Mouse (Mus musculus): ENCODE measurements at regions not wholly inside any gene's neighbourhood (a gene's known extent, or its start where the extent isn't known, plus 50 kb on each side); places are given as distances from the start of the nearest gene placed in this dataset.

- H3K9me3 ChIP-seq = no peaks in the 10 kb centered on the region
- H3K27ac ChIP-seq (replicated peaks) = no peak overlapping the region
- H3K4me2 ChIP-seq (replicated peaks) = no peak overlapping the region
- H3K27me3 ChIP-seq = peaks cover 3% of the 10 kb centered on the region; the same call in 1 of the 2 replicates
- ATAC-seq (ENCODE audit: low FRiP score, low read depth) = no peak
- no peaks in the 10 kb centered on the region for H3K4me1 ChIP-seq
- no peak overlapping the region for H3K4me3 ChIP-seq
- no peak overlapping the region for H3K9ac ChIP-seq (replicated peaks)
- H3K36me3 ChIP-seq = no peaks in the 10 kb centered on the region
Measured at GRCm38 (mm10) chr14:36691958-36692357, 276.6 kb downstream of the Ccser2 start.

GRCm38 (mm10) chr14:36691018-36691417 is 277.6 kb downstream of the Ccser2 start:
- no peak overlapping the region for H3K4me2 ChIP-seq (replicated peaks)
- H3K27me3 ChIP-seq = peaks cover 3% of the 10 kb centered on the region; the same call in 1 of the 2 replicates
- no peak overlapping the region for H3K4me3 ChIP-seq
- no peaks in the 10 kb centered on the region for H3K36me3 ChIP-seq
- no peak overlapping the region for H3K9ac ChIP-seq (replicated peaks)
- H3K9me3 ChIP-seq = no peaks in the 10 kb centered on the region
- whole genome bisulfite sequencing = 90% methylated on average over 2 of the region's 2 CpGs
- no peak for ATAC-seq (ENCODE audit: low FRiP score, low read depth)
- no peak overlapping the region for H3K27ac ChIP-seq (replicated peaks)
- no peaks in the 10 kb centered on the region for H3K4me1 ChIP-seq

- no peaks in the 10 kb centered on the region for H3K27me3 ChIP-seq
- no peaks in the 10 kb centered on the region for H3K4me1 ChIP-seq
- no peak for ATAC-seq (ENCODE audit: low FRiP score, low read depth)
- no peaks in the 10 kb centered on the region for H3K36me3 ChIP-seq
- H3K27ac ChIP-seq (replicated peaks) = no peak overlapping the region
- no peak overlapping the region for H3K4me3 ChIP-seq
- H3K9ac ChIP-seq (replicated peaks) = no peak overlapping the region
- H3K9me3 ChIP-seq = no peaks in the 10 kb centered on the region
- no peak overlapping the region for H3K4me2 ChIP-seq (replicated peaks)
- WGBS = 67% methylated on average over 1 of the region's 1 CpGs
Measured at GRCm38 (mm10) chr14:36658678-36659263, 309.8 kb downstream of the Ccser2 start.

- peaks cover 4% of the 10 kb centered on the region for H3K4me1 ChIP-seq
- ATAC-seq (ENCODE audit: low FRiP score, low read depth) = no peak
- no peak overlapping the region for H3K4me2 ChIP-seq (replicated peaks)
- no peak overlapping the region for H3K4me3 ChIP-seq
- no peak overlapping the region for H3K9ac ChIP-seq (replicated peaks)
- H3K9me3 ChIP-seq = no peaks in the 10 kb centered on the region
- H3K27me3 ChIP-seq = no peaks in the 10 kb centered on the region
- 88% methylated on average over 3 of the region's 3 CpGs for WGBS
- no peak overlapping the region for H3K27ac ChIP-seq (replicated peaks)
- H3K36me3 ChIP-seq = no peaks in the 10 kb centered on the region
Measured at GRCm38 (mm10) chr14:36658193-36658592, 310.4 kb downstream of the Ccser2 start.

GRCm38 (mm10) chr14:36652982-36653557 is 315.5 kb downstream of the Ccser2 start:
- H3K4me1 ChIP-seq = peaks cover 10% of the 10 kb centered on the region
- ATAC-seq (ENCODE audit: low FRiP score, low read depth) = peak; percentile 96
- WGBS = 5% methylated on average over 6 of the region's 6 CpGs
- H3K4me3 ChIP-seq = no peak overlapping the region
- H3K9me3 ChIP-seq = no peaks in the 10 kb centered on the region
- H3K9ac ChIP-seq (replicated peaks) = no peak overlapping the region
- peaks cover 26% of the 10 kb centered on the region; the same call in 1 of the 2 replicates for H3K27me3 ChIP-seq
- H3K4me2 ChIP-seq (replicated peaks) = no peak overlapping the region; the same call in 1 of the 2 replicates
- peak overlapping the region; percentile 73 for H3K27ac ChIP-seq (replicated peaks)
- H3K36me3 ChIP-seq = no peaks in the 10 kb centered on the region

- H3K27me3 ChIP-seq = peaks cover 30% of the 10 kb centered on the region
Measured at GRCm38 (mm10) chr14:36651053-36651735, 317.4 kb downstream of the Ccser2 start.

GRCm38 (mm10) chr14:36646649-36647048 is 321.9 kb downstream of the Ccser2 start:
- no peak for ATAC-seq (ENCODE audit: low FRiP score, low read depth)
- Histone ChIP-seq H3K36me3 (no peaks in the 10 kb centered on the region), H3K9ac (replicated peaks) (no peak overlapping the region), H3K4me1 (no peaks in the 10 kb centered on the region), H3K9me3 (no peaks in the 10 kb centered on the region), H3K4me3 (no peak overlapping the region), H3K27me3 (peaks cover 28% of the 10 kb centered on the region), H3K27ac (replicated peaks) (no peak overlapping the region), H3K4me2 (replicated peaks) (no peak overlapping the region)
- 82% methylated on average over 3 of the region's 3 CpGs for WGBS

More at GRCm38 (mm10) chr14:36651053-36651735, 317.4 kb downstream of the Ccser2 start:
- H3K4me1 ChIP-seq = peaks cover 10% of the 10 kb centered on the region
- no peak overlapping the region for H3K4me3 ChIP-seq
- no peaks in the 10 kb centered on the region for H3K9me3 ChIP-seq
- H3K36me3 ChIP-seq = no peaks in the 10 kb centered on the region
- no peak for ATAC-seq (ENCODE audit: low FRiP score, low read depth)
- WGBS = 61% methylated on average over 6 of the region's 6 CpGs
- no peak overlapping the region for H3K27ac ChIP-seq (replicated peaks)
- H3K9ac ChIP-seq (replicated peaks) = no peak overlapping the region
- H3K4me2 ChIP-seq (replicated peaks) = no peak overlapping the region

GRCm38 (mm10) chr14:36646237-36646636 is 322.3 kb downstream of the Ccser2 start:
- no peak for ATAC-seq (ENCODE audit: low FRiP score, low read depth)
- no peak overlapping the region for H3K4me2 ChIP-seq (replicated peaks)
- no peaks in the 10 kb centered on the region for H3K4me1 ChIP-seq
- no peak overlapping the region for H3K27ac ChIP-seq (replicated peaks)
- no peaks in the 10 kb centered on the region for H3K36me3 ChIP-seq
- no peaks in the 10 kb centered on the region for H3K9me3 ChIP-seq
- H3K9ac ChIP-seq (replicated peaks) = no peak overlapping the region
- H3K4me3 ChIP-seq = no peak overlapping the region
- H3K27me3 ChIP-seq = peaks cover 24% of the 10 kb centered on the region

GRCm38 (mm10) chr14:36624822-36625221 is 343.8 kb downstream of the Ccser2 start:
- H3K27me3 ChIP-seq = no peaks in the 10 kb centered on the region
- no peak overlapping the region for H3K9ac ChIP-seq (replicated peaks)
- no peak overlapping the region for H3K27ac ChIP-seq (replicated peaks)
- no peaks in the 10 kb centered on the region for H3K9me3 ChIP-seq
- no peaks in the 10 kb centered on the region for H3K36me3 ChIP-seq
- no peaks in the 10 kb centered on the region for H3K4me1 ChIP-seq
- H3K4me3 ChIP-seq = no peak overlapping the region
- ATAC-seq (ENCODE audit: low FRiP score, low read depth) = no peak
- H3K4me2 ChIP-seq (replicated peaks) = no peak overlapping the region

GRCm38 (mm10) chr14:36624134-36624533 is 344.4 kb downstream of the Ccser2 start:
- no peaks in the 10 kb centered on the region for H3K27me3 ChIP-seq
- 86% methylated on average over 1 of the region's 1 CpGs for WGBS
- no peaks in the 10 kb centered on the region for H3K36me3 ChIP-seq
- no peak overlapping the region for H3K9ac ChIP-seq (replicated peaks)
- H3K4me2 ChIP-seq (replicated peaks) = no peak overlapping the region
- no peaks in the 10 kb centered on the region for H3K9me3 ChIP-seq
- no peak overlapping the region for H3K27ac ChIP-seq (replicated peaks)
- H3K4me3 ChIP-seq = no peak overlapping the region
- H3K4me1 ChIP-seq = no peaks in the 10 kb centered on the region
- ATAC-seq (ENCODE audit: low FRiP score, low read depth) = no peak

GRCm38 (mm10) chr14:36623036-36623435 is 345.5 kb downstream of the Ccser2 start:
- no peak for ATAC-seq (ENCODE audit: low FRiP score, low read depth)
- no peaks in the 10 kb centered on the region for H3K36me3 ChIP-seq
- H3K27me3 ChIP-seq = no peaks in the 10 kb centered on the region
- no peaks in the 10 kb centered on the region for H3K9me3 ChIP-seq
- WGBS = 94% methylated on average over 1 of the region's 1 CpGs
- no peak overlapping the region for H3K4me3 ChIP-seq
- H3K9ac ChIP-seq (replicated peaks) = no peak overlapping the region
- no peak overlapping the region for H3K27ac ChIP-seq (replicated peaks)
- no peak overlapping the region for H3K4me2 ChIP-seq (replicated peaks)
- no peaks in the 10 kb centered on the region for H3K4me1 ChIP-seq

GRCm38 (mm10) chr14:36618459-36619085 is 350.0 kb downstream of the Ccser2 start:
- 97% methylated on average over 1 of the region's 1 CpGs for WGBS
- H3K9me3 ChIP-seq = no peaks in the 10 kb centered on the region
- no peaks in the 10 kb centered on the region for H3K36me3 ChIP-seq
- H3K4me2 ChIP-seq (replicated peaks) = no peak overlapping the region
- H3K27ac ChIP-seq (replicated peaks) = no peak overlapping the region
- H3K9ac ChIP-seq (replicated peaks) = no peak overlapping the region
- no peaks in the 10 kb centered on the region for H3K4me1 ChIP-seq
- no peak overlapping the region for H3K4me3 ChIP-seq
- ATAC-seq (ENCODE audit: low FRiP score, low read depth) = no peak
- no peaks in the 10 kb centered on the region for H3K27me3 ChIP-seq
